Mouse (Mus musculus): ENCODE data around the gene Bmpr1b. TPM values are rescaled to one million over a fixed set of nuclear protein-coding genes. Genes with fewer than 3 reads are reported as not detected.
A peak's percentile ranks its signal among the peaks of the same experiment; 100 is the strongest.

The Bmpr1b gene
- total RNA-seq, 2 experiments from 2014 or later = not detected

- ATAC-seq (replicated peaks; ENCODE audit: low FRiP score, poor library complexity, severe bottlenecking) = no peak
Measured at GRCm38 (mm10) chr3:141854339-141854738, 314.9 kb downstream of the Bmpr1b start.

- no peak for ATAC-seq (replicated peaks; ENCODE audit: low FRiP score, poor library complexity, severe bottlenecking)
Measured at GRCm38 (mm10) chr3:141850141-141850540, 319.1 kb downstream of the Bmpr1b start.

DNA sequence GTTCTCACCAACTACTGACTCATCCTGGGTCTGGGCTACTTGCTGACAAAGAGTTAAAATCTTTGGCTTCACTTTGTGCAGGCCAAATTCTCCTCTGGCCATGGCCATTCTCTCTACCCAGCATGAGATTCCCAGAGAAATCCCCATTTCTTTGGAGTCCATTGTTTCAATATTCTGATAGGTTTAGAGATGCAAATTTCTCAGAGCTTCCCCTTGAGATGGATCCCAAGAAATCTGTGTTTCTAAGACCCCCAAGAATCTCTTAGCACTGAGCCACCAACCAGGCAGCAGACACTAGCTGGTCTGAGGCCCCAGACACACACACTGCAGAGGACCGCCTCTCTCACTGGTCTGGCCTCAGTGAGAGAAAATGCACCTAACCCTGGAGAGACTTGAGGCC, 320.0 kb downstream of the Bmpr1b start:
- ATAC-seq (replicated peaks; ENCODE audit: low FRiP score, poor library complexity, severe bottlenecking) = no peak

DNA sequence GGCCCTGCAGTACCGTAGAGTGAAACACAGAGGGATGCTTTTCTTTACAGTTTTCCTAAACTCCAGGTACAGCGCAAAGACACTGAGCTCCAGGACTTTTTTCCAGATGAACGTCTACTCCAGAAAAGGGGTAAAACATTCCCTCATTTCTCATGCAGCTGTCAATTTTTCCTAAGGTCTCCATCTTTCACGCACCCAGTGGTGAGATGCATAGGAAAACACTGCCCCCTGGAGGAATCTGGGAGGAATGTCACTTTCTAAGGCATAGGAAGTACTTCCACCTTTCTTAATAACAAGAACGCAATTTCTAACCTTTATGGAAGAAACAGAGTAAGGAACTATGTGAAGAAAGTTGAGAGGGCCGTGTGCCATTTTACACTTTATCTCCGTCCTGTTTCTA, 330.4 kb downstream of the Bmpr1b start:
- ATAC-seq (replicated peaks; ENCODE audit: low FRiP score, poor library complexity, severe bottlenecking) = peak; percentile 53; the same call in 1 of the 2 replicates

DNA sequence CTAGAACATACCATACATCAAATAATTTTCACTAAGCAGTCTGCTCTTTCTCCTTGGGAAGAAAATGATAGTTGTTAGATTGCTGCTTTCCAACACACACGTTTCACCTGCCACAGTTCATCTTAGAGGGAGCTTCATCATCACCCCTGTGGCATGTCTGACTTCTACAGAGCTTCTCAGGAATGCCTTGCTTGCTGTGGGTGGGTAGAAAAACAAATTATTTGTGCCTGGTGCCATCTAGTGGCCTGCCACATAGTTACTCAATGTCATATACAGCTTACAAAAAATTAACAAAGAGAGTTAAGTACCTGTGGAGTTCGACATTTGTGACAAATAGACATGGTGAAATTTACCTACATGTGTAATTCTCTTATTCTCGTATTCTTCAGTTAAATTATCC, 338.1 kb downstream of the Bmpr1b start:
- ATAC-seq (replicated peaks; ENCODE audit: low FRiP score, poor library complexity, severe bottlenecking) = no peak

DNA sequence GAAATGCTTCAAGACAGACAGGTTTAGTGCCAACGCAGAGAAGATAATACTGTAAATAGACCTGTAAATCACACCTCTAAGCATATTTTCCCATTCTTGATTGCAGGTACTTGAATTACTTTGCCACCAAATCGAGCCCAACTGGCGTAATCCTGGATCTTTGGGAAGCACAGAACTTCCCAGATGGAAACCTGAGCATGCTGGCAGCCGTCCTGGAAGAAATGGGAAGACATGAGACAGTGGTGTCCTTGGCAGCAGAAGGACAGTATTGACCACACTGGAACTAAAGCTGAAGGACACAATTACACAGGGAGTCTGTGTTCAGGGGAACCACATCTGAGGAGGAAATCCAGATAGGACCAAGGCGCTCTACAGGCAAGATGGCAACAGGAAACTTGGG, 340.9 kb downstream of the Bmpr1b start:
- ATAC-seq (replicated peaks; ENCODE audit: low FRiP score, poor library complexity, severe bottlenecking) = no peak

DNA sequence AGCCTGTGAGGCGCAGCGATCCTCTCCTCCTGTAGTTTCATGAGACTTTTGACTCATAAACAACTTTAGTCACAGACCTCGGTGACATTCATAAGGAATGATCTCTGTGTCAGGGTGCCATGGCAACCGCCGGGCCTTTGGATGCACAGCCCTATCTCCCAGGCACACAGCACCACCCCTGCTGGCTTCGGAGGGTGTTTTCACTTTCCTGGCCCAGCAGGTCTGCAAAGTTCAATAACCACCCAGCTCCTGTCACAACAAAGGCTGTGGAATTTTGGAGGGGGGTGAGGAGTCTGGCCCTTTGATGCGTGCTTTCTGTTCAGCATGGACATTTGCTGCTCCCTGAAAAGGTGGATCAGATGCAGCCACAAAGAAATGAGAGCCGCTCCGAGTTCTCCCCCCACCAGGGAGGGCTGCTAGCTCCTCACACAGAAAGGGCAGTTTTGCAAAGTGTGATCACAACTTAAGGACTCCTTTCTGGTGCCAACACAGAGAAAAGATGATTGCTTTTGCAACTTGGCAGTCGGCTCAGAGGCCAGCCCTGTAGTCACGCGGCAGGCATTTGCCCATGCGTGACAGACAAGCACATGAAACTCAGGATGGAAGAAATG, 349.8 kb downstream of the Bmpr1b start:
- no peak for ATAC-seq (replicated peaks; ENCODE audit: low FRiP score, poor library complexity, severe bottlenecking)

DNA sequence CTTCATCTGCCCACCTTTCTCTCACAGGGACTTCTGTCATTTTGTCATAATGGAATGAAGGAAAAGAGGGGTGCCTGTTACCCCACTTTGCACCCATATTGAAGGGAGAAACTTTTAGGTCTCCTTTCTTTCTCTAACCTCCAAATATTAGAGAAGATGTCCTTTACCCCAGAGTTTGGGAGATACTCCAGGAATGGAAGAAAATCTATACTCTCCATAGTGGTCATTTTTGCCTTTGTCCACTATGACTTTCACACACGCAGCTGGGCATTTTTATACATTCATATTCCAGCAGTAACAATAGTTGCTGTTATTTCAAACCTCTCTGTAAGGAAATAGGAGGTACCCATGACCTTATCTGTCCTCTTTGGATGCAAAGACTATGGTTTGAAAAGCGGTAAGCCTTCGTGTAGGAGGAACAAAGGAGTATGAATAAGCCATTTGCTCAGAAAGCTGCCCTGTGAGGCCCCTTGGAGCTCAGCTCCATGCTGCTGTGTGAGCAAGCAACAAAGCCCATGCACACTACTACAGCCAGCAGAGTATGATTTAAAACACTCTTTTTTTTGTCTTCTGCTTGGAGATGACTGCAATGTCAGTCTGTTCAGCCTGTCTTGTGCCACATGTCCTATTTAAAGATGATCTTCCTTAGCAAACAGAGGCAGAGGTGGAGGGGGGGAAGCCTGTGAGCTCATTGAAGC, 350.5 kb downstream of the Bmpr1b start:
- no peak for ATAC-seq (replicated peaks; ENCODE audit: low FRiP score, poor library complexity, severe bottlenecking)

DNA sequence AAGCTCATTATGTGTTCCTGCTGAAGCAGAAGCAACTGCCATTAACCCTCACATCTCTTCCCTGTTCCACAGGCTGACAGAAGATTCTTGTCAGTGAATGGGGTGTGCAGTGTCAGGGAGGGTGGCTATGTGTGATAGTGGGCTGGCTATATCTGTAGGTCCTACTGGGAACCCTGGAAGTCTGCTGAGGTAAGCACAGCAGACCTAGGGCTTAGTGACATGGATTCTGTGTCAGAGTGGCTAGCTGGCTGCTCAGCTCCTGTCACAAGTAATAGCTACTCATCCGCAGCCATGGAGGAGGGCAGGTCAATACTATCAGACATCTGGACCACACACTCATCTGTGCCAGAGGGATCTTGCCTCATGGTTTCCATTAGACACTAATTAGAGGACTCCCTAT, 354.4 kb downstream of the Bmpr1b start:
- ATAC-seq (replicated peaks; ENCODE audit: low FRiP score, poor library complexity, severe bottlenecking) = no peak

DNA sequence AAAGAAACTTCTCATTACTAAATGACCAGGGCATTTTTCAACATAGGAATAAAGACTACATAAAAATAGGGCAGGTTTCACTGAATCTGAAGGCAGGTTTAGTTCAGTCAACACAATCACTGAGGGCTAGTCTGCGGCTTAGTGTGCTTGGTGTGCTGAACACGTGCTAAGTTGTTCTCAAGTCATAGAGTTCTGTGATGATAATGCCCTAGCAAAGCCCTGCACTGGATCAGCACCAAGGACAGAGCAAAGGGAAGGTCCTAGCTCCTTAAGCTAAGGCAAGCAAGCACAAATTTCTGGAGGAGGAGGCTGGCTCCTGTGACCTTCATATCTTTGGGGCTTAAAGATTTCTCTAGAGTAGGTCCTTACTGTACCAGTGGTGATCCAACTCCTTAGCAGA, 357.9 kb downstream of the Bmpr1b start:
- ATAC-seq (replicated peaks; ENCODE audit: low FRiP score, poor library complexity, severe bottlenecking) = no peak

DNA sequence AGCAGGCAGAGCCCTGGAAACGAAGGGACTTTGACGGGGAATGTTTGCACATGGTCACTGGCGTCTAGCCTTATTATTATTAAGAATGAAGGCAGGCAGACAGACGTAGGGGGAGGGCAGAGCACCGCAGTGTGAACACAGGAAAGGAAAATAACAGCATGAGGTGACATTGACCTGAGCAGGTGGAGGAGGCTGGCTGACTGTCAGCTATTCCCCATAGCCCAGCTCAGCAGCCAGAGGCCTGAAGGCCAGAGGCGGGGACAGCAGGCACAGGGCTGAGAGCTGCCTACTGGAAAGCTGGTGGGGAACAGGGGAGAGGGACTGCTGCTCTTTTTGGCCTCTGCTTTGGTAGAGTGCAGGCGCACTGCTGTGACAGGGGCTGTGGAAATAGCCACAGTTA, 358.3 kb downstream of the Bmpr1b start:
- ATAC-seq (replicated peaks; ENCODE audit: low FRiP score, poor library complexity, severe bottlenecking) = no peak

DNA sequence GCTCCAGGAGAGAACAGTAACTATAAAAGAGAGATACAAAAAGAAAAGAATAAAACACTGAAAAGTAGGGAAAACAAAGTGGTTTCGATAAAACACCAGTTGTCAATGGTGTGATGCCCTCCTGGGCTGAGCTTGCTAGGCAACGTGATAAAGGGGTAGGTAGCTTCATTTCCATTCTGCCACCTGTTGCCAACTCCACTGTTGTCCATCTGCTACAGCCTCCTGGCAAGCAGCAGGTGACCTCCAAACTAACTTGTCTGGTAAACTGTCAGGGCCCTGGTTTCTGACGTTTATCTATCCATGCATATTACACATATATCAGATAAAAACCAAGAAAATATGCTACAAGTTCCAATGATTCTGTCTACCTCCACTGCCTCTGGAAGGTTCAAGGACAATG, 359.6 kb downstream of the Bmpr1b start:
- ATAC-seq (replicated peaks; ENCODE audit: low FRiP score, poor library complexity, severe bottlenecking) = no peak

- ATAC-seq (replicated peaks; ENCODE audit: low FRiP score, poor library complexity, severe bottlenecking) = no peak
Measured at GRCm38 (mm10) chr3:141804133-141804532, 365.1 kb downstream of the Bmpr1b start.

DNA sequence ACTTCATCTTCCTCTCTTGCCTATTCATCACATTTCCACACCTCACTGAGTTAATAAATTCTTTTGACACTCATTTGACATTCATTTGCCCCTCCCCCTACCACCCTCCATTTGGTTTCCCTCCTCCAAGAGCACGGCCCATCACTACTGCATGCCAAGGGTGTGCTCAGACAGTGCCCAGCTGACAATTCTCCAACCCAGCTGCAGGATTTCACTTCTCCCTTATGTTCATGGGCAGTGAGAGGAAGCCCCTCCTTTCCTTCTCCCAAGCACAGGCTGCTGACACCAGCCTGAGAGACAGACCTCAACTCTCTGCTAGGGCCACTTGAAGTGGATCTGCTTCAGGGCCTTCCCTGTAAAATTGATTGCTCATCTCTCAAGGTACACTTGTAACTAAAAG, 371.4 kb downstream of the Bmpr1b start:
- no peak for ATAC-seq (replicated peaks; ENCODE audit: low FRiP score, poor library complexity, severe bottlenecking)

- no peak for ATAC-seq (replicated peaks; ENCODE audit: low FRiP score, poor library complexity, severe bottlenecking)
Measured at GRCm38 (mm10) chr3:141797372-141797771, 371.9 kb downstream of the Bmpr1b start.

- no peak for ATAC-seq (replicated peaks; ENCODE audit: low FRiP score, poor library complexity, severe bottlenecking)
Measured at GRCm38 (mm10) chr3:141794371-141794770, 374.9 kb downstream of the Bmpr1b start.

DNA sequence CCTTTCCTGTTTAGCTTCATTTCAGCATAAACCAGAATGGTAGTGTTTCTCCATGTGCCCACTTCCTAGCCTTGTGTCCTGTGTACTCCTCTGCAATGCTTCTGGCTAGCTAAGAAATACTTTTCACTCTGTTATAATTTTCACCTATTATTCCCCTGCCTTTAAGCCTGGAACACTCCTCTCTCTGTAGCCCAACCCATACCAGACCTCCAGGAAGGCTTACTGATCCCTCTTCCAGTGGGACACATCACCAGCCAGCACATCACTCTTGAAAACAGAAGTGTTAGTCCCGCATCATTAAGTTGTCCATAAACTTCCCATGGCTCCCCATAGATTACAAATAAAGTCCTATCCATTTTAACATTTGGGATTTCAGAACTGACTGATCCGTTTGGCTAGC, 375.5 kb downstream of the Bmpr1b start:
- no peak for ATAC-seq (replicated peaks; ENCODE audit: low FRiP score, poor library complexity, severe bottlenecking)

- no peak for ATAC-seq (replicated peaks; ENCODE audit: low FRiP score, poor library complexity, severe bottlenecking)
Measured at GRCm38 (mm10) chr3:141792106-141792505, 377.1 kb downstream of the Bmpr1b start.

- no peak for ATAC-seq (replicated peaks; ENCODE audit: low FRiP score, poor library complexity, severe bottlenecking)
Measured at GRCm38 (mm10) chr3:141791026-141791780, 378.0 kb downstream of the Bmpr1b start.

Data from erythroid progenitor cell, adult 5-6 weeks (primary cell).